Mouse (Mus musculus) stomach, postnatal 0 days (tissue): ENCODE results near the gene Slc2a4.

ENCODE experiments used
- CTCF ChIP-seq: IDR thresholded peaks from 2 replicates; pipeline ENCODE4 v1.5.1; 2016; ENCODE audit warnings: antibody characterized with exemption, low read depth, mild to moderate bottlenecking, moderate library complexity
- EP300 ChIP-seq: optimal IDR thresholded peaks from 2 replicates; pipeline ENCODE3; 2016; ENCODE audit warnings: antibody characterized with exemption

GRCm38 (mm10) chr11:69965271-69966005 lies 17.4 kb upstream of the Slc2a4 start:
- TF ChIP-seq CTCF (peak; percentile 8; the same call in 1 of the 2 replicates), EP300 (no peak)
